Mouse (Mus musculus): ENCODE data around the gene Hspb7.
A peak's percentile ranks its signal among the peaks of the same experiment; 100 is the strongest.

Gene Hspb7

DNA sequence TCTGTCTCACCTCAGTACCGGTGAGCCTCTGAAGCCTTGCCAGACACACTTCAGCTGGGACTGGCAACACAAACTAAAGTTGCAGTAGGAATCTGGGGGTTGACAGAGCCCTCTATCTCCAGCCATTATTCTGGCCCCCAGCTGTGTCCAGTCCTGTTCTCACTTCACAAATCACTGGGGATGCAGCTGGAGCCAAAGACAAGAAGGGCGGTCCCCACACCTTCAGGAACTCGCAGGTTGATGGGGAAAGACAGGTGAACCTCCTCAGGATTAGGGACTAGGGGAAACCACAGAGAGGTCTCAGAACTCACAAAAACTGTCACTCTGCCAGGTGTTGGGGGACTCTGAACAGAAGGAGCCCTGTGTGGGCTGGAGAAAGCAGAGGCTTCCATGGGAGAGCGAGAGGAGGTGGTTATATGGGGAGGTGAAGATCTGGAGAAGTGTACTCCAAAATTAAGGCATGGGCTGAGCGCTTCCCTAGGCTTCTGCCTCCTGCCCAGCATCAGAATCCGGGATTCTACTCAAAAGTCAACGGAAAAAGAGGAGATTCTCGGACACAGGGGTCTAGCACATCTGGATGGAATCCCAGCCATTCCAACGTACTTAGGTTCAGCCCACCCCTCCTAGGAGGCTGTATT, at the start of gene Hspb7:
Hspb7 (plus strand) TSS at position 588 of the 638 bp plus-strand sequence.
- no peak for DNase-seq

DNA sequence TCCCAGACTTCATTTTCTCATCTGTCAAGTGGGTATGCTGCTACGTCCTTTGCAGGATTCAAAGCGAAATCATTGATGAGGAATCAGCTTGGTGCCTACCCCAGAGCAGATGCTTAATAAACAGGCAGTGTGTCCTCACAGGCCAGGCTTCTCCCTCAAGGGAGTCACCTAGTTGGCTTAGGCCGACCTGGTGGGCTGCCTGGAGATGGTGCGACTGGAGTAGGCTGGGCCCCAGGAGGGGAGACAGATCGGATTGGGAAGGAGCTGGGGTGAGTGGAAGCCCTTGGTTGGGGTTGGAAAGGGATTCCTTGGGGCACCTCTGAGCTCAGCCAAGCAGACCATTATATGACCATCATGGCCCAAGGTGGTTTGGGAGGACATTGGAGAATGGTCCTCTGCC, 48.2 kb upstream of the Hspb7 start:
- DNase-seq: no peak

DNA sequence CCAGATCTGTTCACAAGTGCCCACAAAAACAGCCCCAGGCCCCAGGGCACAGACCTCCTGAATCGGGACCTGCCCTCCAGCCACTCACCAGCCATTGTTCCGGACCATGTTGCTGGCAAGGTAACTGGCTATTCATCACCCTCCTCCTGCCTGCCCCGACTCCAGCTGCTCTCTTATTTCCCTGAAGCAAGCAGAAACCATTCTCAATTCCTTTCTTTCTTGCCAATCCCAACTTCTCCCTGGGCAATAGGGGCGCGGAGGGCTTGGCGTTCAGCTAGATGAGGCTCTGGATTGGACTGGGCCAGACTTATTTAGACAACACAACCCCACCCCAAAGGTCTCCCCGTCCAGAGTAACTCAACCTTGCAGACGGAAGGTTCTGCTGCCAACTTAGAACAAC, 40.9 kb upstream of the Hspb7 start:
- no peak for DNase-seq

DNA sequence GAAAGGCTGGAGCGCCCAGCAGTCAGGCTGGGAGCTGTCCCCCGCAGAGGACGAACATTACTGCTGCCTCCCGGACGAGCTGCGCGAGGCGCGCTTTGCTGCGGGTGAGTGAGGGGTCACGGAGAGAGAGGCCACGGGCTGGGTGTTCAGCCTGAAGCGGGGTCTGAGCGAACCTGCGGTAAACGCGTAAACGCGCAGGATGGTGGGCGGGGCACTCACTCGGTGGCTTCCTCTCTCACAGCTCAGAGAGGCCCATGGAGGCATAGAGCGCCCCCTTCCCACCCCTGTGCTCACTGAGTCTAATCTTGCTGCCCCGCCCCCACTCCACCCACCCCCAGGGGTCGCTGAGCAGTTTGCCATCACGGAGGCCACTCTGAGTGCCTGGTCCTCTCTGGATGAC, 38.2 kb upstream of the Hspb7 start:
- DNase-seq: peak; percentile 16

- DNase-seq: peak; percentile 75
Measured at GRCm38 (mm10) chr4:141385275-141385674, 35.3 kb upstream of the Hspb7 start.

DNA sequence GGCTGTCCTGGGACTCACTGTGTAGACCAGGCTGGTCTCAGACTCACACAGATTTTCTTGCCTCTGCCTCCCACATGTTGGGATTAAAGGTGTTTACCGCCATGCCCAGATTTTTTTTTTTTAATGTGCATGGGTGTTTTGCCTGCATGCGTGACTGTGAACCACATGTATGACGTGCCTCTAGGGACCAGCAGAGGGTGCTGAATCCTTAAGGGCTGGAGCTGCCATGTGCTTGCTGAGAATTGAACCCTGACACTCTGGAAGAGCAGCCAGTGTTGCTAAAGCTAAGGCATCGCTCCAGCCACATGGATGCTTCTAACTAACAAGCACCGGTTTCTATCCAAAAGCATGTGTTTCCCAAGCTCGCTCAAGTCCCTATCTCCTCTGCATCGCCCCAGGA, 34.4 kb upstream of the Hspb7 start:
- DNase-seq: no peak

- DNase-seq: peak; percentile 91
Measured at GRCm38 (mm10) chr4:141387093-141387784, 33.3 kb upstream of the Hspb7 start.

GRCm38 (mm10) chr4:141387933-141388332, 32.6 kb upstream of the Hspb7 start:
- no peak for DNase-seq

DNA sequence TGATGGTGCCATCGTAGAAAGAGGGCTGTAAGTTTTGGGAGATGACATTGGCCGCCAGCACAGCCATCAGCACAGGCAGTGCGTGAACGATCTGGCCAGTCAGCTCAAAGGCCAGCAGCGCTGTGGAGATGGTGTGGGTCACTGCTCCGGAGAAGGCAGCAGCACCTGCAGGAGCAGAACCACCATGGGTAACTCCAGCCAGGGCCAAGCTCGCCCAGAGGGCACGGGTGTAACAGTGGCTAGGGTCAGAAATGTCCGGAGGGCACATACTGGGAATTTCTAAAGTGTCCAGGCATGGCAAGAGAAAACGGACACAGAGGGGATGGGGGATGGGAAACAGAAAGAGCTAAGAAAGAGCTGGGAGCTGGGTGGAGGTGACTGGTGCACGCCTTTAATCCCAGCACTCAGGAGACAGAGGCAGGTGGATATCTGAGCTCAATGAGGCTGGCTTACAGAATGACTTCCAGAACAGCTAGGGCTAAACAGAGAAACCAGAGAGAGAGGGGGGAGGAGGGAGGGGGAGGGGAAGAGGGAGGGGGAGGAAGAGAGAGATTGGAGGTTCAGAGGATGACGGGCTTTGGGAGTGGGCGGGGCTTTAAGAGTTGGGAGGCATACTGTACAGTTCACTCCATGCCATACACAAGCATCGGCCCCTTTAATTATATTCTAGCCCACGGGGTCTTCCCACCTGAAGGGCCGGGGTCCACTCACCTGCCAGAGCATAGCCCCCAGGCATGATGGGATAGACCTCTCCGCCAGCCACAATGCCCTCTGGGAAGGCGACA, 31.0 kb upstream of the Hspb7 start:
- DNase-seq: no peak

DNA sequence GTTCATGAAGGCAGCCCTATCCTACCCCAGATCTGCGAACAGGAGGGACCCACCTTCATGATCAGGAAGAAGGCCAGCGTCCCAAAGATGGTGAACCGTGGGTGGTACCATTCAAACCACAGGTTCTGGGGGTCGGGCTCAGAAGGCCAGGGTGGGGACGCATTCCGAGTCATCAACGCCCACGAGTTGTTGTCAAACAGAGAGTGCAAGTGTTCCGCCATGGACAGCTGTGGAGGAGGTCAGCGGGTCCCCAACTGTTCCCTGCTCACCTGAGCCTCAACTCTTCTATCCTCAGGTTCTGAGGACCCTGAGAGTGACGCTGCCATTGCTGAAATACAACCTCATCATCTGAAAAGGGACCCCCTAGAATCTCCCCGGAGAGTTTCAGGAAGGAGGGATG, 29.3 kb upstream of the Hspb7 start:
- no peak for DNase-seq

DNA sequence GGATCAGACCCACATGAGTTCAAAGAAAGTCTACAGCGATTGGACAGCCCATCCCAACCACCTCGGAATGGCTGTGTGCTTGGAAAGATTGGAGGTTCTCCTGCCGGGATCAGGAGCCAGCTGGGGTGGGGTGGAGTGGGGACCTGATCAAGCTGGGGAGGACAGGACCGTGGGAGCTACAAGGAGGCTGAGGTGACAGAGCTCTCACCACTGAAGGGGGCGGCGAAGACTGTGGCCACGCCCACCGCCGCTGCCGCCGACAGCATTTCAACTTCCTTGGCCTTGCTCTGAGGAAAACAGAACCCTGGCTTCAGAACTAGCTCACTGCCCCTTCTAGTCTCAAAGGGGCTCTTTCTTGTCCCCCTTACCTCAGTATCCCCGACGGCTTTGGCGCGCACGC, 25.8 kb upstream of the Hspb7 start:
- DNase-seq: peak; percentile 9

- DNase-seq: no peak
Measured at GRCm38 (mm10) chr4:141397861-141398260, 22.7 kb upstream of the Hspb7 start.

GRCm38 (mm10) chr4:141398545-141398944, 22.0 kb upstream of the Hspb7 start, which contains the start of gene Clcnka:
TSS of gene Clcnka (minus strand) at chr4:141398724.
- DNase-seq: no peak

- DNase-seq: no peak
Measured at GRCm38 (mm10) chr4:141400171-141400570, 20.4 kb upstream of the Hspb7 start.

DNA sequence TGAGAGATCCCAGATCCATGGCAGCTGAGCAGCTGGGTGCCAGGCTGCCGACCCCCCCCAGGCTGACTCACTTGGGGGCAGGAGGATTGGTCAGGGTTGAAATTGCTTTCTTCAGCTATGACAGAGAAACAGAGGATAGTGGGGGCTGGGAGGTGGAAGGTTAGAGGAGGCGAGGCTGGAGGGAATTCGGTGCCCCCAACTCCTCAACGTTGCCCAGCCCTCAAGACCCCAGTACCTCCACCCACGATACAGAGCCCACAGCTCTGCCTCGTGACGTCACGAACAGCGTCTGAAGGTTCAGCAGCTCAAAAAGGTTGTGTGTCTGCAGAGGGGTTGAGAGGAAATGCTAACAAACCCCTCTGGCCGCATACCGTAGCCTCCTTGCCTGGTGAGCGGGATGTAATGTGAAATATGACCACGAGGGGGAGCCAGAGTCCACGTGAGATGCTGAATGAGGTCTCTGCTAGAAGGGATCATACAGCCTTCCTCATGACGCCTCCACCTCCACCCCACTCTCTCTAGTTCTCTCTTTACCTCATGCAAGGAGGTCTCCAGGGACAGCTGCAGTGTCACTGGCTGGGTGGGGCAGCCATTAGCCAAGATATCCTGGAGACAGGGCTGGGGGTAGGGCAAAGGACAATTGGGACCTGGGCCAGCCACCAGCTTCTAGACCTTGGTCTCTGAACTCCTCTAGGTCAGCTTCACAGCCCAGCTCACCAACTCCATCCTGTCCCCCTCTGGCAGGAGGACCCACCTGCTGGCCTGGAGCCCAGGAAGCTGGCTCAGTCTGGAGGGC, 15.9 kb upstream of the Hspb7 start:
- DNase-seq: peak; percentile 92

DNA sequence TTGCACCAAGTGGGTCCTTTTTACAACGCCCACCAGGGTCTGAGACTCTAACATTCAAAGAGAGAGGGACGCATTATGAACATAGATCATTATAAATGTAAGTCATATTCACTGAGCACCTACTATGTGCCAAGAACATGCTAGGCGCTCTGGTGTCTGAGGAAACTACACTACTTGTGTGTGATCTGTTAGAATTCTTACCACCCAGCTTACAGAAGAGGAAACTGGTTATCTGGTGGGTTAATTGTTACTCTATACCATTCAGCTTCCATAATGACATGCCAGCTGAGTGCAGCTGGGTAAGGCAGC, 15.3 kb upstream of the Hspb7 start:
- DNase-seq: no peak

DNA sequence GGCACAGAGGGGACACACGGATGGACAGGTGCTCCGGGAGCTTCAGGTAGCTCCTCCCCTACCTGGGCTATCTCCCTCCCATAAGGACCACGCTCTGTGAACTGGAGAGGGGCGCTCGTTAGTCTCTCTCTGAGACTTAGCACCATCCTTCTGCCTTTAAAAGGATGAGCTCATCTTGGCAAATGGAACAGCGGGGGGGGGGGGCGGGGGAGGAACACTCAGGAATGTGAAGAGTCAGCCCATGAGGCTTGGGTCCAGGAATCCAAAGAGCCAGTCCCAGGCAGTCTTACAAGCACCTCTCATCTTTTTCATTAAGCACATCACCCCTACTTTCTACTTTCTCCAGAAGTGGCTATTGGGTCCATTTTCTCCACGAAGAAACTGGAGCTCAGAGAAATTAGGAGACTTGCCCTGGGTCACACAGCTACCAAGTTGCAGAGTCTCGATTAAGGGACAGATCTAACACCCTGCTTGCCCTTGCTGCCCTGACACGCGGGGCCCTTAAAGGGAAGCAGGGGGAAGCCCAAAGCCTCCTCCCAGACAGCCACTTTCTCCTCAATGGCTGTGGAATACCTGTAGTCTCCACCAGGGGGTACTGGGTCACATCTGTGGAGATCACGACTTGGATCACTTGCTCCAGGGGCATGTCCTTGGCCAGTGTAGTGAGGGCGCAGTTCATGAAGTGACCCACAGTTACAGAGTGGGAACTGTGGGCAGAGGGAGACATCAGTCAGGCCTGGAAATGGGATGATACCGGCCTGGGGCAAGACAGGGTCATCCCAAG, 13.9 kb upstream of the Hspb7 start:
- peak; percentile 75 for DNase-seq

DNA sequence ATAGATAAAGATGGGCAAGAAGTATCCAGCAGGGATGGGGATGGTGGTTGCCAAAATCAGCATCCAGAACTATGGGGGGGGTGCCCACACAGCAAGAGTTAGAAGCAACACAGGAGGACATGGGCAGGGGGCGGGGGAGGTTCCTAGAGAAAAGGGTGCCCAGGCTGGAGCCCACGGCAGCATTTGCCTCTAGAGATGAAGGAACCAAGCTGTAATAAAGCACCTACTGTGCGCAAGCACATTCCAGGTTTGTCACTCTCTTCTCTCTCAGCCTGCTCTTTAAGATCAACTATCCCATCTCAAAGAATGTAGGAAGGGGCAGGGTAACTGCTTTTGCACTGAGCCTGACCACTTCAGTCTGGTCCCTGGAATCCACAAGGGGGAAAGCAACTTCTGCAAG, 12.0 kb upstream of the Hspb7 start:
- no peak for DNase-seq

DNA sequence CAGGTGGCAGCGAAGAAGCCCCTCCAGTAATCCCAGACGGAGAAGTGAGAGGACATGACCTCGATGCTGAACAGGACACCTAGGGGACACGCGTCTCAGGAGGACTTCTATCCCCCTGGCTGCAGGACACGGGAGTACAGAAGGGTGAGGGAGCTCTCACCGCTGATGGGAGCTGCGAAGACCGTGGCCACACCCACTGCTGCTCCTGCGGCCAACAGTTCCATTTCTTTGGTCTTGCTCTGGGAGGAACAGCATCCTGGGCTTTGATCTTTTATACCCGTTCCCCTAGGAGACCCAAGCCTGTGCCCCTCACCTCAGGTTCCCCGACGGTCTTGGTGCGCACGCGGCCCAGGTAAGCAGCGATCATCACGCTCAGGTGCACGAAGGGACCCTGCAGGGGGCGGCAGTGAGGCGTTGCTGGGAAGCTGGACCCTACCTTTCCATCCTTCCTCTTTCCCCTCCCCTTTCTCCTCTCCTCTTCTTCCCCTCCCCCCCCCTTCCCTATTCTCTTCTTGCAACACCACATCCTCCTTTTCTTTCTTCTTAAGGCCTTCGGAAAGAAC, 9.1 kb upstream of the Hspb7 start:
- DNase-seq: no peak

DNA sequence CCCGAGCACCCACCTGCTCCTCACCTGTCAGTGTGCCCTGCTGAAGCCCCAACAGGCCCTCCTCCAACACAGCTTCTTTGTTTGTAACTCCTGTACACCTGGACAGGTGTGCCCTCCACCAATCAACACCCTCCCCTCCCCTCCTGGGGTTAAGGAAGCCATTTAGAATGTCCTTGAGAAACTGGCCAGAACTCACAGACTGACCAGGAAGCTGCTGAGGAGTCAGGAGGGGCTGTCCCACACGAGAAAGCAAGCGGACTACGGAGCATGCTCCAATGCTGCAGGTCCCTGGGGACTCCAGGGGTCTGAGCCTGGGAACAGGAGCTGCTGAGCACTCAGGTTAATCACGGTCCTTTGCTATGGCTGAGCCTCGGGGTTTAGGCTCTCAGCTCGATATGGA, 4.7 kb upstream of the Hspb7 start, which contains the start of gene Clcnkb:
Clcnkb (minus strand) TSS at position 91 of the 400 bp plus-strand sequence.
- no peak for DNase-seq

DNA sequence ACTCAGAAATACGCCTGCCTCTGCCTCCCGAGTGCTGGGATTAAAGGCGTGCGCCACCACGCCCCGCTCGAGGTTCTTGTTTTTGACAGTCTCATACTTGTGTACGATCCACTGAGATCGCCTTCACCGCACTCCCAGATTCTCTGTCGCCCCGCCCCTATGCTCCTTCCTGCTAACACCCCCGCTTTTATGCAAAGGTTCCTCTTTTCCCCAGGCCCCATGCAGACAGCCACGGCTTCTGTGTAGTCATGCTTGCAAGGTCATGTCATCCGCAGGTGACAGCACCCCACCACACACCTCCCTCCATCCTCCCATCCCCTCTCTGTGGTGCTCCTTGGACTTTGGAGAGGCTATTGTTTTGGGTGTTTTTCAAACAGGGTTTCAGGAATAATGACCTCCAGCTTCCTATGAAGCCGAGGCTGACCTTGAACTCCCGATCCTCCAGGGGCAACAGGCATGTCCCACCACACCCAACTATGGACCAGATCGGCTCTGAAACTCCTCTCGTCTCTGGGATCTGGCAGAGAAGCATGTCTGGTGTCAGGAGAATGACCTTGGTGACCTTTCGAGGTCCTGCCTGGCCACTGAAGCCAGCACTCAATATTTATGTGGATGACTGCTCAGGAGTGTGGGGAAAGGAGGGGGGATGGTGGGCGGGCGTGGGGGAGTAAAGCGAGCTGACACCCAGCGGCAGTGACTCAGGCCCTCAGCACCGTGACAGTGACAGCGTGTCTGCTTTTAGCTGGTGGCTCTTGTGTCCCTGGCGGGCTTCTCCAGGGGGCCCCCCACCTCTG, 984 bp upstream of the Hspb7 start:
- DNase-seq: peak; percentile 56
